Mouse (Mus musculus): ENCODE data around the gene Pde1a. TPM values are rescaled to one million over a fixed set of nuclear protein-coding genes. Genes with fewer than 3 reads are reported as not detected.

Gene Pde1a
- polyA plus RNA-seq, 1 experiment, result 4.4 TPM

DNA sequence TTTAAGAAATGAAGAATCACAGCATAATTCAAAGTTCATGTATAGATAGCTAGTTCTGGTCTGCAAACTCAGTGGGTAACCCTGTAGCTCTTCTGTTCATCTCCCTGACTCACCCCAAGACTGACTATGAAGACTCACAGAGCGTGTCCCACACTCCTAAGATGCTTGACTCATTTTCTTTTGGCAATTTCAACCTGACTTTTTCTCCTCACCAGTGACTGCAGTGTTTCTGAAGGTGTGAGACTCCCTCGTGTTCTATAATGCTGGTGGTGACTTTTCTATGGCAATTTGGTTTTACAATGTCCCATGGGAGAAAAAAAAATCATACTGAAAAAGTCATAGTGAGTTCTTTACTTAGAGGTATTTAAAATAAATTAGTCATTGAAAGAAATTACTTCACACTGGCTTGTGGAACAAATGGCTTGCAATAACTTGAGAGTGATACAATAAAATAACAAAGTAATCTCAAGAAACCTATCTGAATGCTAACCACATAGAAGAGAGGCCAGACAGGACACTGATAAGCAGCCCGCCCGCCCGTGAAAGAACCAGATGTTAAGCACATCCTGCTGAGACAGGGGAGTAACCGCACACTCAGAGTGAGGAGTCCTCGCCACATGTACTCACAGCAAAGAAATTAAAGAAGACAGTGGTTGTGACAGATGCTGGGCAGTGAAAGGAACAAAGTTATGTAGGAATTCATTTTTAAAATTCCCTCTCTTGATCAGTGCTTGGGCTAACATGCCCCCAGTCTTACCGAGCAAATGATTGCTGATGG, 183.2 kb downstream of the Pde1a start:
- TF ChIP-seq CTCF (IDR thresholded peaks at IDR 0.05; ENCODE audit: borderline replicate concordance, extremely low read depth, insufficient read depth, insufficient read length) (no peak), POLR2A (IDR thresholded peaks at IDR 0.05; ENCODE audit: borderline replicate concordance, extremely low read depth, insufficient read depth, insufficient read length, poor library complexity, severe bottlenecking) (no peak)
- DNase-seq (ENCODE audit: low read depth), result no peak

DNA sequence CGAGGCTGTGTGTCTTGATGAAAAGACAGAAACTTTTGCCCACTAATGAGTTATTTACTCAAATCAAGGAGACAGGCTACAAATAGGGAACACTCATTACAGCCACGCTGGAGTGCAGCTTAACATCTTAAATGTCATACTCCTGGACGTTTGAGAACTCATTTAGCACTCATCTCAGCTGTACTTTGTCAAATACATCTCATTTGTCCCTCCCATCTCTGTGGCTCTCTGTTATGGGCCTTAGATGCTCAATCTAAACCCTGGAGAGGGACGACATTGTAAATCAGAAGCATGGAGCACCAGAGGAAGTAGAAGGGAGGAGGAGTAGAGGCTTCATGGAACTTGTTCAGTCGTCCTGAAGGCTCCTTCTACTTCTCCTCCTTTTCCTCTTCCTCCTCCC, 194.6 kb downstream of the Pde1a start:
- TF ChIP-seq POLR2A (IDR thresholded peaks at IDR 0.05; ENCODE audit: borderline replicate concordance, extremely low read depth, insufficient read depth, insufficient read length, poor library complexity, severe bottlenecking), result no peak
- TF ChIP-seq CTCF (IDR thresholded peaks at IDR 0.05; ENCODE audit: borderline replicate concordance, extremely low read depth, insufficient read depth, insufficient read length), result no peak
- DNase-seq (ENCODE audit: low read depth), result no peak

DNA sequence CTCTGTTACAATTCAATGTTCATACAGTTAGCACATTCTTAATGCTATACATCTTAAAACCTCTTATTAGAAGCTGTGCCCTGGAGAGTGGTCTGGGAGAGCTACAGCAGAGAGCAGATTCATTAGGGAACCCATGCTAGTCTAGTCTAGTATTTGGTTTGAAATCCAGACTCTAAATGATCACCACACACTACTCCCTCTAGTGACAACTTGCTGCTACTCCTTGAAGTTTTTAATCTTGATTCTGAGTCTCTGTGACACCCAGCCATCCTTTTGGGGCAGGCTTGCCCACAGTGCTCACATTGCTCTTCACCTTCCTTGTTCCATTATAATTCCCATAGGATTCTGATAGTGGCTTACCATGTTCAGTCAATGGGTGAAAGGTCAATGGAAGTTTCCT, 206.9 kb downstream of the Pde1a start:
- no peak for DNase-seq (ENCODE audit: low read depth)
- no peak for TF ChIP-seq CTCF (IDR thresholded peaks at IDR 0.05; ENCODE audit: borderline replicate concordance, extremely low read depth, insufficient read depth, insufficient read length)
- no peak for TF ChIP-seq POLR2A (IDR thresholded peaks at IDR 0.05; ENCODE audit: borderline replicate concordance, extremely low read depth, insufficient read depth, insufficient read length, poor library complexity, severe bottlenecking)

DNA sequence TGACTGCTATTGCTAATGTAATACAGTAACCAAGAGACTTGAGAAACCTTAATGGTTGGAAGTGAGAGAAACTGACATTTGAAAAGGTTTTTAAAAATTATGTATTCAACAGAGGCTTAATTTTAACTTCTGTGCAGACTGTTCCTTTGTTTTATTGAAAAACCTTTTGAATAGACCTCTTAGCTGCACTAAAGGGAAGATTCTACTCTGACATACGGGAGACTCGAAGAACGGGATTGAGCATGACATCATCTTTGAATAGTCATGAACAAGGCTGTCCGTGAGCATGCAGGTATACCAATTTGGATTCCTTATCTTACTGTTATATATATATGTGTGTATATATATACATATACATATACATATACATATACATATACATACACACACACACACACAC, 207.9 kb downstream of the Pde1a start:
- TF ChIP-seq POLR2A (IDR thresholded peaks at IDR 0.05; ENCODE audit: borderline replicate concordance, extremely low read depth, insufficient read depth, insufficient read length, poor library complexity, severe bottlenecking), result no peak
- no peak for TF ChIP-seq CTCF (IDR thresholded peaks at IDR 0.05; ENCODE audit: borderline replicate concordance, extremely low read depth, insufficient read depth, insufficient read length)
- no peak for DNase-seq (ENCODE audit: low read depth)

DNA sequence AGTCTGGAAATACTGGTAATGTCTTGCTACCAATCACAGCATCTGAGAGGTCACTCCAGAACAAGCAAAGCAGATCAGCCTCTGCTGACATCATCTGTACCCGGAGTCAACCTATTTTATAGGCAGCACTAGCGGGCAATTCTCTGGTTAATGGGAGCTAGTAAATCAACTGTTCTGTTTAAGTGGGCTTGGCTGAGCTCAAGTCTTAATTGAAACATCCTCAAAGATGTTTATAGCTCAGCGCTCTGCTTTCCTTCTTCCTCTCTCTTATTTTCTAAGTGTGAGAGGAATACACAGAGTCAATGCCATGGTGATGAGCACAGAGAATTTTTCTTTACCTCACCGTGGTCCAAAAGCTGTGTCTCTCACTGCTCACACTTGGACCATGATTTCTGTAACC, 208.8 kb downstream of the Pde1a start:
- DNase-seq (ENCODE audit: low read depth), result no peak
- TF ChIP-seq CTCF (IDR thresholded peaks at IDR 0.05; ENCODE audit: borderline replicate concordance, extremely low read depth, insufficient read depth, insufficient read length) (no peak), POLR2A (IDR thresholded peaks at IDR 0.05; ENCODE audit: borderline replicate concordance, extremely low read depth, insufficient read depth, insufficient read length, poor library complexity, severe bottlenecking) (no peak)

DNA sequence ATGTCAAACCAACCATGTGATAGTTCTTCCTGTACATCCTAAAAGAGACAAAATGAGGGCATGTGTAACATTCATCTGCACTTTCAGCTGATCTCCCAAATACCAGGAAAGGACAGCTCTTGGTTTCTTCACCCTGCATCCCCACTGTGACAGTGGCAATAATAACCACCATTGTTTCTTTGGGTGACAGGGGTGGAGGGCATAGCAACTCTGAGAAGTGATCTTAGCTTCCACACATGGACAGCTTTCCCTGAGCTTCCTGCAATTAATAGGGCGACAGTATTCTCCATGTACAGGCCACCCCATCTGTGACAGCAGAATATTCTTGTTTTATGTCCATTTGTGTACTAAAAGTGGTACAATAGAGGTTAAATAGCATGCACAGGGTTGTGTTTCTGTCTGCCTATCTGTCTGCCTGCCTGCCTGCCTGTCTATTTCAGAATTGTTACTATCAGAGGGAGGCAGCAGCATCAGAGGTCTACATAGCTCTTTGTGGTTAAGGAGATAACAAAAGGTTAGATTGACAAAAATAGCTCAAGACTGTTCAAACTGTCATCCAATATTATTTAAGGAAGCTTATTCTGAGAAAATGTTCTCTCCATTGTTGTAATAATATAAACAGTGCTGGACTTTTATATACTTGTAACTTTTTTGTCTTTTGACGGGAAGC, 227.3 kb downstream of the Pde1a start:
- no peak for DNase-seq (ENCODE audit: low read depth)
- TF ChIP-seq CTCF (IDR thresholded peaks at IDR 0.05; ENCODE audit: borderline replicate concordance, extremely low read depth, insufficient read depth, insufficient read length), result no peak
- TF ChIP-seq POLR2A (IDR thresholded peaks at IDR 0.05; ENCODE audit: borderline replicate concordance, extremely low read depth, insufficient read depth, insufficient read length, poor library complexity, severe bottlenecking), result no peak

DNA sequence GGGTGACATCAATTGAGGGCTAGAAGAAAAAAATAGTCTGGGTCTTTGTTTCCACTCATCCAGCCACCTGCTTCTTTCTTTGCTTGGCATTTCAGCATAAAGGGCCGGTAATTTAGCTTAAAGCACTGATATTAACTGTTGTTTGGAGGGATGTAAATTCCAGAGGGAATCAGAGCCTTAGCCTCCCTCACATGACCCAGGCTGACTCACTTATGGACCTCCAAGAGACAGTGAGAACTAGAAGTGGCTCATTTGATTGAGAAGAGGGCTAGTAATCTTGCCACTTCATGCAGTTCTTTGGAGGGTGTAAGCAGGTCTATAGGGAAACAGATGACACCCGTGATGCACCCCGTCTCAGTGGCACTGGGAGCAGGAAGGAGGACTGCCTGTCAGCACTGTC, 230.7 kb downstream of the Pde1a start:
- TF ChIP-seq CTCF (IDR thresholded peaks at IDR 0.05; ENCODE audit: borderline replicate concordance, extremely low read depth, insufficient read depth, insufficient read length) (no peak), POLR2A (IDR thresholded peaks at IDR 0.05; ENCODE audit: borderline replicate concordance, extremely low read depth, insufficient read depth, insufficient read length, poor library complexity, severe bottlenecking) (no peak)
- peak; percentile 18 for DNase-seq (ENCODE audit: low read depth)

DNA sequence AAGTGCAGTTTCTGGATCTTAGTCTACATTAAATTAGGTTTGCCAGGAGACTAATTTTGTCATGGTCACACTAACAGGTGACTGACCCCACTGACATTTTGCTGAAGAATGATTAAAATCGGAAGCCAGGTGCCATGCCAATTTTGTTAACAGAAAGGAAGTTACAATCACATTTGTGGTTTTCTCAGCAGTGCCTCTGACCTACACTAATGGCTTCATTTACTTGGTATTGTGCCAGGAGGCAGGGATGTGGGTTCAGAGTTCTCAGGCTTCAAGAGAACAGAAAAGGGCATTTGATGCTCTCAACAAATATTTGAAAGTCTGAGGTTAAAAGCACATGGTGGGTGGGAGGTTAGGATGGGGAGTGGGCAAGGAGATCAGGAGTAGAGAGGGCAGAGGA, 236.4 kb downstream of the Pde1a start:
- no peak for DNase-seq (ENCODE audit: low read depth)
- no peak for TF ChIP-seq POLR2A (IDR thresholded peaks at IDR 0.05; ENCODE audit: borderline replicate concordance, extremely low read depth, insufficient read depth, insufficient read length, poor library complexity, severe bottlenecking)
- no peak for TF ChIP-seq CTCF (IDR thresholded peaks at IDR 0.05; ENCODE audit: borderline replicate concordance, extremely low read depth, insufficient read depth, insufficient read length)

DNA sequence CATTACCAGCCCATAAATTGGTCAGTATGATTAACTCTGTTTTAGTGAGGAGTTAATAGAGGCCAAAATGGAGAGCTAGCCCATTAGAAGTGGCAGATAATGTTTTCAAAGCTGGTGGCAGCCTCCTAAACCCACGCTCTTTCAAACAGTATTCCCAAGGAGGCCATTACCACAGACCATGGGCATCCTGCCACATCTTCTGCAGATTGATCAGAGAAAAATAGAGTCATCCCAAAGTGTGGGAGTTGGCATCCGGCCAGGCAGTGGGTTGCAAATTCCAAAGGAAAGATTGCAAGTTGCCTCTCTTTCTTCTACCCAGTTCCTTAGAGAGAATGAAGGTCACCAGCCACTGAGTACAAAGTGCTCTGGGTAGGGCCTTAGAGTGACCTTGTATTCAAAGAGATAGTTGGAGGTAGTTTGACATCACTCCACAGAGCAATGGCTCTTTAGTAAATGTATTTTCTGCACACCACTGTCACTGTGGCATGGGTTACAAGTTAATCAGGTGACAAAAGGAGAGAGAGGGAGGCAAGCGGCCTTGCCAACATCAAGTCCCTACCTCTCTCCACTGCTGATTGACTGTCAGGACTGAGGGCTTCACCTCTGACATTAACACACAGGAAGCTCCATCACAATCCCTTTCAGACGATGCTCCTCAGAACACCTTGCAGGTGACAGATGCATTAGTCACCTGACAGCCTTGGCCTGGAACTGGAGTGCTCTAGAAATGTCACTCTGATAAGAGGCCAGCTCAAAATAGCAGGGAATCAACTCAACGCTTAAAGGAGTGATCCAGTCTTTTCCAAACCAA, 237.3 kb downstream of the Pde1a start:
- peak; percentile 53 for DNase-seq (ENCODE audit: low read depth)
- TF ChIP-seq CTCF (IDR thresholded peaks at IDR 0.05; ENCODE audit: borderline replicate concordance, extremely low read depth, insufficient read depth, insufficient read length) (no peak), POLR2A (IDR thresholded peaks at IDR 0.05; ENCODE audit: borderline replicate concordance, extremely low read depth, insufficient read depth, insufficient read length, poor library complexity, severe bottlenecking) (no peak)

DNA sequence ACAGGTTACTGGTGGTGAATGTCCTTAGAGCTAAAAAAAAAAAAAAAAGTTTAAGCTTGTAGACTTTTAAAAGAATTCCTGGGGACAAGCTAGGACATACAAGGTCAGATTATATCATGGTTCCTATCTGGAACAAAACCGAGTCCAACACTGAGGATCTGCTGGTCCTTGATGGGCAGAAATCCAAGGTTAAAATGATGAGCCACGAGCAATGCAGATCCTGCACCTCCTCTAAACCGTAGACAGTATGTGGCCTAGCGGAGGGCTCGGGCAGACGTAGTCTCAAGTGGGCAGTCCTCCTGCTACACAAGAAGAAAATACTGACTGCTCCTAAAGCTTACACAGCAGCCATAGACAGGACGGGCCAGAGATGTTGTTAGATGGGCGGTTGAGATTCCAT, 238.5 kb downstream of the Pde1a start:
- no peak for TF ChIP-seq CTCF (IDR thresholded peaks at IDR 0.05; ENCODE audit: borderline replicate concordance, extremely low read depth, insufficient read depth, insufficient read length)
- no peak for TF ChIP-seq POLR2A (IDR thresholded peaks at IDR 0.05; ENCODE audit: borderline replicate concordance, extremely low read depth, insufficient read depth, insufficient read length, poor library complexity, severe bottlenecking)
- DNase-seq (ENCODE audit: low read depth), result no peak

DNA sequence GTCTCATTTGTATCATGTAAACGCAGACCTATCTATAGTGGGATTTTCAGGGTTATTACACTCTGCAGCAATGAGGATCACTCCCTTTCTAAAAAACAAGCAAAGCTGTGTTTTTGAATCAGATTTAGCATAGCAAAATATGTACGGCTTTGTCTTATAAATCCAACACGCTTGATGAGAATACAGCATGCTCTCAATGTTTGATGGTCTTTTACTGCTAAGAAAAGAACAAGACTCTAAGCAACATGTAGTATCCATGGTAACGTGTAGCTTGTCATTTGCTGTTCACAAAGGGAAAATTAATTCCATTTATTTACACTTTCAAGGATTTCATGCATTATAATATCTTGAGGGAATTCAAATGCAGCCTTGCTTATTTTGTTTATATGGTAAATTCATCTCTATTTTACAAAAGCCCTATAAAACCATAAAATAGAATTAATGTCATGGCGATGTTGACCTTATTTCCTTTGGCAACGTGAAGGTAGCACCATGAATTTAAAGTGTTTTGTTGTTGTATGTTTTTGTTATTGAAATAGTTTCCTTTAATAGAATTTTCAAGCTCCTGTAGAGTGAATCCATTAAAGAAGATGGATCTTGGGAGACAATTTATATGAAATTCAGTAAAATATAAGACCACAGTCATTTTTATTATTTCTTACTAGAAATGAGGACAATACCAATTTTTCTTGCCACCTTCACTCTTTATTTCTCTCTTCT, 245.5 kb downstream of the Pde1a start:
- TF ChIP-seq CTCF (IDR thresholded peaks at IDR 0.05; ENCODE audit: borderline replicate concordance, extremely low read depth, insufficient read depth, insufficient read length), result no peak
- no peak for TF ChIP-seq POLR2A (IDR thresholded peaks at IDR 0.05; ENCODE audit: borderline replicate concordance, extremely low read depth, insufficient read depth, insufficient read length, poor library complexity, severe bottlenecking)
- DNase-seq (ENCODE audit: low read depth), result peak; percentile 70

All from brain, embryonic 14.5 days (tissue).